Mouse (Mus musculus): Measurements from ENCODE around the gene Apex1. TPM values are rescaled to one million over a fixed set of nuclear protein-coding genes. Genes with fewer than 3 reads are reported as not detected.

Apex1 gene
- 10 to 100 TPM; 45.1 to 50.3 TPM for total RNA-seq (2023)

DNA sequence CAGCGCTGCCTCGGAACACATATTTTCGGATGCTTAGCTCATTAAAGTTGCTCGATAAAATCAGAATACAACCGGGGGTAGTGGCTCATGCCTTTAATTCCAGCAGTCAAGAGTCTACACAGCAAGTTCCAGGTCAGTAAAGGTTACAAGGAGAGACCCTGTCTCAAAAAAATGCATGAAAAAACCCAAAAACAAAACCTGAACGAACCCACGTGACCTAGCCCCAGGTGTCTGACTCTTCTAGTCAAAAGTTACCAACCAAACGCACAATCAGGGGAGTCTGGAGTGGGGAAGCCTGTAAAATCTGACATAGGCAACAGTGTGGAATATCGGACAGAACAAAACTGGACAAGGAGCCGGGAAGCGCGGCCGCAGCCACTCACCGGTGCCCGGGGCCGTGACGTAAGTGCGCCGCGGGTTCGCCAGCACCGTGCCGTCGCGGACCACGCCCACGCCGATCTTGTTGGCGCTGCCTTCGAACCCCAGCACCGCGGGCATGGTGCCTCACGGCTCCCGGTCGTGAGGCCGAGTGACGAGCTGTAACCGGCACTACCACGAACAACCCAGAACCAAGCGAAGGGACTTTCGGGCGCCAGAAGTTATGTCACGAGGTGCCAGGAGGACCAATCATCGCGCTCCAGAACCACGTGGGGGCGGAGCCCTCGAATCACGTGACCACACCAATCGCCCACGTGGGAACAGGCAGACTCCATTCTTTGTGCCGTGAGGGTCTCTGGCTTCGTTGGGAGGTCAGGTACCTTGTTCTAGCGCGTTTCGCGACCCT is at the start of gene Apex1, which contains the start of gene Osgep:
TSS of gene Apex1 (plus strand) at position 688 of the 784 bp plus-strand sequence.
TSS of gene Osgep (minus strand) at position 613 of the 784 bp plus-strand sequence.

DNA sequence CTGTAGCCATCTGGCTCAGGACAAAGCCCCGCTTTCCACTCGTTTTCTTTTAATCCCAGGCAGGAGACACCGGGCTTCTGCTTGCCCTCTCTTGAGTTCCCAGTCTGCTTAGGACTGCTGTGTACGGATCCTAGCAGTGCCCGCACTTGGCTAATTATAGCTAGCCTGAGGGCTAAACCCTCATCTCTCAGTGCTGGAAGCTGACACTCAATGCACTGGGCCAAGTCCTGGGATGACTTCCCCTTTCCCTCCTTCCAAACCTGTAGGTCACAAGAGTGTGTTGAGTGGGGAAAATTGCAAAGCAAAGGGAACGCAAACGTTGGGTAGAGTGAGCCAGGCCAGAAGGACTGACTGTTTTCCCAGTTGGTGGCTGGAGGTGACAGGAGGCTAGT is 27.4 kb upstream of the Apex1 start, which contains the start of gene Klhl33:
TSS of gene Klhl33 (minus strand) at position 134 of the 392 bp plus-strand sequence.

DNA sequence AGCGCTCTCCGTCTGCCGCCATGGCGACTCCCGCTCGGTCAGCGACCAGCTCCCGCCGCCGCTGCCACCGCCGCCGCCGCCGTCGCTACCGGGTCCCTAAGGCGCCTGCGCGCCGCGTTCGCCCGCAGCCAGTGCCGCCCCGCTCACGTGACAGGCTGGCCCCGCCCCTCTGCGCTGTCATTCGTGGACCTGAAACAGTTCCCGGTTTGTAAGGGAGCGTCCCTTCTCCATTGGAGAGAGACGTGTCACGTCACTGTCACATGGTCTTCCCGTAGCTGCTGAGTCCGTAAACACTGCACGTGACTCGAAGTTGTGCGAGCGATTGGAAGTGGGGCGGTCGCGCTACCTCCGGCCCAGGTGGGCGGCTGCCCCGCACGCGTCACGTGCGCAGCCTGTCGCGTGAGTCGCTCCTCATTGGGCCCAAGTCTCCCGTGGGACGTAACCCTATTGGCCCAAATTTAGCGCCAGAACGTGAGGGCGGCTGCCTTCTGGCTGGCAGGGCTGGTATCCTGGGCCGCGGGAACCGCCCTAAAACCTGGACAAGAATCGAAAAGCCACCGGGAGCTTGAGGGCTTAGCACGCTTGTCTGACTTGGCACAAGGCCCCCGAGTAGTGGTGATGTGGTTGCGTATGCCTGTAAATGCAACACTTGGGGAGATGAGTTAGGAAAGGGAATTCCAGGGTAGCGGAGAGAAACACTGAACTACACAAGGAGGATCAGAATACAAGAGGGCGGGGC is 6.2 kb downstream of the Apex1 start, which contains the start of the genes Pip4p1 and Pnp:
TSS of gene Pip4p1 (minus strand) at position 103 of the 739 bp plus-strand sequence.
TSS of gene Pnp (plus strand) at position 329 of the 739 bp plus-strand sequence.

DNA sequence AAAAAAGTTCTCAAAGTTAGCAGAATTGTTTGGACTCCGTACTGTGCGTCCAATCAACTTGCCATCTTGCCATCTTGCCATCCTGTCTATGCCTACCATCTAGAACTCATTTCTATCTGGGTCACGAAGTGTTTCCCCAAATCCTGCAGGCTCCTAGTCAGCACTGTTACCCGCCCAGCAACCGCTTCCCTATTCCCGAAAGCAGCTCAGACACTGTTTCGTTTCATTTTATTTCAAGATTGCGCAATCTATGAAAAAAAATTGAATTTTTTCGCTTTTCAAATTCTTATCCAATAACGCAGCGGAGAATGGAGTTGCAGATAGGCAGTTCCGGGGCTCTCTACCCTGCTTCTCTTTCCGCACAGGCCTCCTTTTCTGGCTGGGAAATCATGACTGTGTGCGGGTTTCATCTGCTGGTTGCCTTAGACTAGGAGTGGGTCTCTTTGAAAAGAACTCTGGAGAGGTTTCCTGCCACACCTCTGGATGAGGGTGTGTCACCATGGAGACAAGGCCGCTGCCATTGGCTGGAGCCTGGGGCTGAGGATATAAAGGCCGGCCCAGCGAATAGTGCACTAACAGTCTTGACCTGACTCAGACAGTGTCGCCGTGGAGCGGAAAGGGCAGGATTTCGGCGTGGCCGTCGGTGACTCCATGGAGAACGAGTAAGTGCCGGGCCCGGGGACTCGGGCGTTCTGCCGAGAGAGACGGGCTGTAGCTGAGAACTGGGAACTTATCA is 19.3 kb downstream of the Apex1 start, which contains the start of gene Gm49342:
TSS of gene Gm49342 (plus strand) at position 586 of the 736 bp plus-strand sequence.

DNA sequence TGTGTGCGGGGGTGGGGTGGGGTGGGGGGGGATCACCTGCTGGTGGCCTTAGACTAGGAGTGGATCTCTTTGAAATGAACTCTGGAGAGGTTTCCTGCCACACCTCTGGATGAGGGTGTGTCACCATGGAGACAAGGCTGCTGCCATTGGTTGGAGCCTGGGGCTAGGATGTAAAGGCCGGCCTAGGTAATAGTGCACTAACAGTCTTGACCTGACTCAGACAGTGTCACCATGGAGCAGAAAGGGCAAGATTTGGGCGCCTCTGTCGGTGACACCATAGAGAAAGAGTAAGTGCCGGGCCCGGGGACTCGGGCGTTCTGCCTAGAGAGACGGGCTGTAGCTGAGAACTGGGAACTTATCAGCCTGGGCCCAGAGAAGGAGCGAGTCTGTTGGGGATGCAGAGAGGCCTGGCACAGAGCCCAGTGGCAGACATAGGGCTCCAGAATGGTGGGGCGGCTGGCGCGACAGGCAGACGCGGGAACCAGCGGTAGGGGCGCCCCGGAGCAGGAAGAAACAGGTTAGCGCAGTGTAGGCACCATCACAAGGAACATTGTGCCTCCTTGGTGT is 31.3 kb downstream of the Apex1 start, which contains the start of gene Pnp2:
TSS of gene Pnp2 (plus strand) at position 51 of the 567 bp plus-strand sequence.

Other genes starting within 250 kb of the Apex1 start
- not detected for gene Olfr747, start 231.8 kb upstream of the Apex1 start, total RNA-seq (2023)
- not detected for gene Olfr748, start 217.6 kb upstream of the Apex1 start, total RNA-seq (2023)
- gene Olfr749, start 179.9 kb upstream of the Apex1 start, total RNA-seq (2023) = not detected
- 10 to 100 TPM; 91.2 to 96.0 TPM for gene Ttc5, start 139.4 kb upstream of the Apex1 start, total RNA-seq (2023)
- not detected for gene Ccnb1ip1, start 117.2 kb upstream of the Apex1 start, total RNA-seq (2023)
- gene Parp2, start 117.1 kb upstream of the Apex1 start, total RNA-seq (2023) = 10 to 100 TPM; 51.5 to 70.1 TPM
- gene Tep1, start 54.4 kb upstream of the Apex1 start, total RNA-seq (2023) = 10 to 100 TPM; 51.1 to 62.5 TPM
- gene Klhl33, start 27.5 kb upstream of the Apex1 start, total RNA-seq (2023) = not detected
- gene Osgep, start 75 bp upstream of the Apex1 start, total RNA-seq (2023) = 10 to 100 TPM; 49.9 to 57.8 TPM
- 100 to 1,000 TPM; 183 to 202 TPM for gene Pip4p1, start 5.9 kb downstream of the Apex1 start, total RNA-seq (2023)
- 10 to 100 TPM; 29.7 to 39.1 TPM for gene Pnp, start 6.1 kb downstream of the Apex1 start, total RNA-seq (2023)
- 10 to 100 TPM; 25.6 to 26.2 TPM for gene Gm49342, start 19.5 kb downstream of the Apex1 start, total RNA-seq (2023)
- 1 to 10 TPM; 1.2 to 1.9 TPM for gene Pnp2, start 31.0 kb downstream of the Apex1 start, total RNA-seq (2023)
- not detected for gene Rnase10, start 82.8 kb downstream of the Apex1 start, total RNA-seq (2023)
- not detected for gene Rnase9, start 116.9 kb downstream of the Apex1 start, total RNA-seq (2023)
- gene Rnase11, start 125.2 kb downstream of the Apex1 start, total RNA-seq (2023) = not detected
- 1 to 10 TPM; 1.5 to 1.8 TPM for gene Rnase12, start 132.7 kb downstream of the Apex1 start, total RNA-seq (2023)
- gene Olfr750, start 149.5 kb downstream of the Apex1 start, total RNA-seq (2023) = not detected
- gene Rnase4, start 166.1 kb downstream of the Apex1 start, total RNA-seq (2023) = under 1 TPM; 0.49 to 0.65 TPM
- under 1 TPM in 1 of 2 experiments, not detected in 1; 0.83 TPM for gene Ang, start 166.2 kb downstream of the Apex1 start, total RNA-seq (2023)
- gene Eddm3b, start 189.5 kb downstream of the Apex1 start, total RNA-seq (2023) = not detected
- gene Rnase6, start 198.9 kb downstream of the Apex1 start, total RNA-seq (2023) = 100 to 1,000 TPM; 134 to 155 TPM
- not detected for gene Rnase1, start 221.8 kb downstream of the Apex1 start, total RNA-seq (2023)
- not detected for gene Rnase2b, start 237.3 kb downstream of the Apex1 start, total RNA-seq (2023)